Mouse (Mus musculus): ENCODE measurements around the gene Chp2. TPM values are rescaled to one million over a fixed set of nuclear protein-coding genes. Genes with fewer than 3 reads are reported as not detected.

Chp2 gene
- total and polyA plus RNA-seq, 3 experiments = not detected

GRCm38 (mm10) chr7:122208276-122209021 is 10.8 kb upstream of the Chp2 start:
- peaks cover 26% of the 10 kb centered on the region for H3K27me3 ChIP-seq (replicated peaks)
- H3K36me3 ChIP-seq (replicated peaks in 1 of 2; ENCODE audit: control insufficient read depth in 1 of 2, insufficient read depth in 1 of 2, low read length in 1 of 2) = no peaks in the 10 kb centered on the region
- H3K79me2 ChIP-seq (replicated peaks; ENCODE audit: control insufficient read depth, extremely low read depth, insufficient read depth, poor library complexity, severe bottlenecking) = no peaks in the 10 kb centered on the region
- no peak overlapping the region for H3K27ac ChIP-seq (ENCODE audit: insufficient read depth, low read depth)
- no peak for DNase-seq (ENCODE audit: extremely low read depth)
- no peak overlapping the region for H3K9ac ChIP-seq (ENCODE audit: insufficient read depth, low read depth)
- peaks cover under 1% of the 10 kb centered on the region for H3K9me3 ChIP-seq (replicated peaks; ENCODE audit: low read length)
- no peak overlapping the region for H3K4me3 ChIP-seq (replicated peaks in 1 of 3; ENCODE audit: low read depth in 2 of 3, low read length in 2 of 3, poor library complexity in 1 of 3)
- no peak for TF ChIP-seq POLR2AphosphoS2 (IDR thresholded peaks at IDR 0.05; ENCODE audit: low read depth, low read length)
- no peak for TF ChIP-seq USF2 (conservative IDR thresholded peaks at IDR 0.05; ENCODE audit: low read depth, low read length)
- no peak for TF ChIP-seq TBP (conservative IDR thresholded peaks at IDR 0.05; ENCODE audit: low read depth, low read length)
- dilution Hi-C loops (cut with MboI; ENCODE audit: extremely low pct_ligation_motif_present, extremely low pct_unique_long_range_greater_than_20kb, low sequenced_read_pairs) (no loop called here), in situ Hi-C loops (cut with MboI; ENCODE audit: low pct_ligation_motif_present, low pct_unique_long_range_greater_than_20kb, low sequenced_read_pairs) (no loop called here)
- no peaks in the 10 kb centered on the region for H3K4me1 ChIP-seq (ENCODE audit: control insufficient read depth in 1 of 2, insufficient read depth in 2 of 2)
- no peak overlapping the region for H3K4me2 ChIP-seq (ENCODE audit: insufficient read depth, low read depth, poor library complexity, severe bottlenecking)

- H3K4me2 ChIP-seq (ENCODE audit: insufficient read depth, low read depth, poor library complexity, severe bottlenecking) = no peak overlapping the region
- peaks cover 7% of the 10 kb centered on the region for H3K9me3 ChIP-seq (replicated peaks; ENCODE audit: low read length)
- no peak overlapping the region for H3K9ac ChIP-seq (ENCODE audit: insufficient read depth, low read depth)
- DNase-seq (ENCODE audit: extremely low read depth) = no peak
- no peak overlapping the region for H3K27ac ChIP-seq (ENCODE audit: insufficient read depth, low read depth)
- H3K27me3 ChIP-seq (replicated peaks) = peaks cover 8% of the 10 kb centered on the region
- H3K4me3 ChIP-seq (replicated peaks in 1 of 3; ENCODE audit: low read depth in 2 of 3, low read length in 2 of 3, poor library complexity in 1 of 3) = no peak overlapping the region
- H3K79me2 ChIP-seq (replicated peaks; ENCODE audit: control insufficient read depth, extremely low read depth, insufficient read depth, poor library complexity, severe bottlenecking) = no peaks in the 10 kb centered on the region
- no peaks in the 10 kb centered on the region for H3K4me1 ChIP-seq (ENCODE audit: control insufficient read depth in 1 of 2, insufficient read depth in 2 of 2)
- no peaks in the 10 kb centered on the region for H3K36me3 ChIP-seq (replicated peaks in 1 of 2; ENCODE audit: control insufficient read depth in 1 of 2, insufficient read depth in 1 of 2, low read length in 1 of 2)
- TF ChIP-seq MYC (IDR thresholded peaks at IDR 0.05; ENCODE audit: low read depth, low read length) = no peak
- TF ChIP-seq SIN3A (IDR thresholded peaks at IDR 0.05; ENCODE audit: low read length) = no peak
- no peak for TF ChIP-seq SMC3 (IDR thresholded peaks at IDR 0.05; ENCODE audit: low read depth, low read length)
- no peak for TF ChIP-seq ELF1 (IDR thresholded peaks at IDR 0.05; ENCODE audit: low read depth, low read length)
- no peak for TF ChIP-seq NRF1 (IDR thresholded peaks at IDR 0.05; ENCODE audit: low read depth, low read length)
- no peak for TF ChIP-seq ZC3H11A (IDR thresholded peaks at IDR 0.05; ENCODE audit: low read depth, low read length)
- no peak for TF ChIP-seq MXI1 (IDR thresholded peaks at IDR 0.05; ENCODE audit: low read depth, low read length)
- no peak for TF ChIP-seq EP300 (IDR thresholded peaks at IDR 0.05; ENCODE audit: low read length)
- TF ChIP-seq MAX (IDR thresholded peaks at IDR 0.05; ENCODE audit: low read length) = no peak
- TF ChIP-seq RAD21 (IDR thresholded peaks at IDR 0.05; ENCODE audit: low read depth, low read length) = no peak
- TF ChIP-seq CTCF (conservative IDR thresholded peaks at IDR 0.05 in 1 of 2, IDR thresholded peaks at IDR 0.05 in 1 of 2; ENCODE audit: low read depth in 2 of 2, low read length in 2 of 2) = no peak
- TF ChIP-seq ETS1 (conservative IDR thresholded peaks at IDR 0.05; ENCODE audit: low read depth, low read length) = no peak
- TF ChIP-seq PAX5 (IDR thresholded peaks at IDR 0.05; ENCODE audit: low read length) = no peak
- no peak for TF ChIP-seq JUN (IDR thresholded peaks at IDR 0.05; ENCODE audit: insufficient read depth, low read depth, low read length)
- dilution Hi-C loops (cut with MboI; ENCODE audit: extremely low pct_ligation_motif_present, extremely low pct_unique_long_range_greater_than_20kb, low sequenced_read_pairs) = no loop called here
- in situ Hi-C loops (cut with MboI; ENCODE audit: low pct_ligation_motif_present, low pct_unique_long_range_greater_than_20kb, low sequenced_read_pairs) = no loop called here
These were observed 6.9 kb downstream of the Chp2 start for GRCm38 (mm10) chr7:122226020-122226742.

All from CH12.LX (cell line).